Comparison of ENCODE assay signal across 28 mouse cellular contexts in the genomic region with DNA sequence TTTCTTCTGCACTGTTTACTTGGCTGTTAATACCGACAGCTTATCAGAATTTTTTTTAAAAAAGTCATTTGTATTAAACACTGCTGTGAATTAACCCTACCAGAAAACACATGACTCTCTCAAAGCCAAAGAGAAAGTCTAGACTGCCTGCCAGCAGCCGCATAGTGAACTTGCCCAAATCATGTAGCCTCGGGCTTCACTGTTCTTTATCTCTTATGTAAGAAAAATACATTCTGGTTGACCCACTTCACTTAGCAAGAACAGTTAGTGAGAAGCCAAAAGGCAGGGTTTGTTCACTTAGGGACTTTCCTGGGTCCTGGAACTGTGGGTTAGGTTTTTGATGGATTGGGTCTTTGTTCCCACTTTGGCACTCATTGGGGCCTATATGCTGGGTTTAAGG. TPM values are rescaled to one million over a fixed set of nuclear protein-coding genes. Genes with fewer than 3 reads are reported as not detected.
"Had no signal": no experiment of that assay in that cellular context is flagged by ENCODE, and none has a peak within 500 bp of the region (broad histone marks: within the 10 kb centered on the region; RNA-seq: fewer than 3 reads in every experiment).

No protein-coding gene starts in this region.

- H3K27me3 ChIP-seq: intestine, embryonic 15.5 days had no signal

- H3K4me3 ChIP-seq: gastrocnemius, adult 2 months; heart, embryonic 10.5 days; heart, embryonic 12.5 days; hindbrain, embryonic 10.5 days; hindbrain, embryonic 12.5 days; intestine, embryonic 15.5 days; layer of hippocampus, adult 2 months; limb, embryonic 13.5 days; limb, embryonic 15.5 days; liver, embryonic 12.5 days had no signal

- H3K9me3 ChIP-seq: heart, embryonic 10.5 days; hindbrain, embryonic 10.5 days; hindbrain, embryonic 12.5 days; intestine, embryonic 15.5 days; limb, embryonic 13.5 days; limb, embryonic 15.5 days; liver, embryonic 12.5 days had no signal

- H3K36me3 ChIP-seq: heart, embryonic 10.5 days; heart, embryonic 12.5 days; hindbrain, embryonic 10.5 days; hindbrain, embryonic 12.5 days; intestine, embryonic 15.5 days; limb, embryonic 13.5 days; limb, embryonic 15.5 days; liver, embryonic 12.5 days had no signal

- ATAC-seq: hindbrain, embryonic 16.5 days; inflammation-experienced regulatory T-cells, adult 6 months; intestine, embryonic 15.5 days; intestine, postnatal 0 days; liver, embryonic 12.5 days had no signal

- H3K4me1 ChIP-seq: heart, embryonic 12.5 days; hindbrain, embryonic 12.5 days had no signal

- DNase-seq: gastrocnemius, adult 2 months; gastrocnemius, postnatal 10 days; gastrocnemius, postnatal 25 days; heart, adult 18-20 months; heart, postnatal 14 days; heart, postnatal 4 days; kidney, adult 18-20 months; kidney, adult 8-10 months; kidney, postnatal 10 days; kidney, postnatal 25 days; kidney, postnatal 4 days; layer of hippocampus, postnatal 36 days; left cerebral cortex, postnatal 4 days had no signal

- H3K9ac ChIP-seq: heart, embryonic 12.5 days; hindbrain, embryonic 12.5 days; hindbrain, embryonic 14.5 days; intestine, embryonic 15.5 days; limb, embryonic 13.5 days; limb, embryonic 15.5 days; liver, embryonic 12.5 days had no signal

- H3K4me2 ChIP-seq: heart, embryonic 12.5 days; hindbrain, embryonic 12.5 days; hindbrain, embryonic 14.5 days; intestine, embryonic 15.5 days; limb, embryonic 13.5 days; limb, embryonic 15.5 days; liver, embryonic 12.5 days had no signal

- H3K27ac ChIP-seq: gastrocnemius, adult 2 months; heart, embryonic 10.5 days; hindbrain, embryonic 10.5 days; hindbrain, embryonic 12.5 days; hindbrain, embryonic 14.5 days; intestine, embryonic 15.5 days; layer of hippocampus, adult 2 months; limb, embryonic 13.5 days; limb, embryonic 15.5 days; liver, embryonic 12.5 days had no signal

RNA-seq across cellular contexts. Expression of gene Gm266, which starts 13.9 kb away (rescaled TPM):
- total RNA-seq: granulocyte monocyte progenitor cell, adult 5-6 weeks; heart, adult 18-20 months; liver, adult 2 months had no signal
- polyA plus RNA-seq: inflammation-experienced regulatory T-cells, adult 6 months; liver, adult 2 months had no signal

RNA-seq across cellular contexts. Expression of gene Tnfaip2, which starts 29.5 kb away (rescaled TPM):
- polyA plus RNA-seq: inflammation-experienced regulatory T-cells, adult 6 months had no signal

RNA-seq across cellular contexts. Expression of gene Exoc3l4, which starts 54.9 kb away (rescaled TPM):
- polyA plus RNA-seq: inflammation-experienced regulatory T-cells, adult 6 months had no signal
